Mouse (Mus musculus): ENCODE results near the gene Cdk6.

DNA sequence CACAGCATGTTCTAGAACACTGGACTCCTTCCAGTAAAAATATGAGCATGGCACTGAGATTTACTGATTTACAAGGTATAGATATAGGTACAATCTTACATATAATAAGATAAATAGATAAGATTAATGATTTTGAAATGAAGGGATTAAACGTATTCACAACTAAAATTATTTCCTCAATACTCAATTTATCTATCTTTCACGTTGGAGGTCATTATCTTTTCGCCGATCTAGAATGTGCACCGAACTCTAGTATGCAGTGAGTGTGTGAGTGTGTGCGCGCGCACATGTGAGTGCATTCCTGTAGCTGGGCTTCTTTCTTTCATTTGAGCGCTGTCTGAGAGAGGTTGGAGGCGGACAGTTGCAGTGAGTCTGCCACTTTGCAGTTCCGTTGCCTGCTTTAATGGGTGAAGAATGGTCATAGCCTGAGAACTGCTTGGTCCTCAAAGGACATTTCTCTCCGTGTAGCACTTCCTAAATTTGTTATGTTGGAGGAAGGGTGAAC is 13.8 kb downstream of the Cdk6 start:
- TF ChIP-seq EP300 (IDR thresholded peaks at IDR 0.05; ENCODE audit: low read length): no peak
- TF ChIP-seq POLR2A (IDR thresholded peaks at IDR 0.05; ENCODE audit: low read depth, low read length): no peak; the same call in 1 of the 2 replicates
- TF ChIP-seq RCOR1 (conservative IDR thresholded peaks at IDR 0.05; ENCODE audit: low read depth, low read length): no peak
- TF ChIP-seq JUND (conservative IDR thresholded peaks at IDR 0.05; ENCODE audit: low read depth, low read length): no peak
- TF ChIP-seq CTCF (conservative IDR thresholded peaks at IDR 0.05 in 1 of 2, IDR thresholded peaks at IDR 0.05 in 1 of 2; ENCODE audit: low read depth in 2 of 2, low read length in 2 of 2): no peak
- no peak for TF ChIP-seq USF2 (conservative IDR thresholded peaks at IDR 0.05; ENCODE audit: low read depth, low read length)
- TF ChIP-seq ZNF384 (IDR thresholded peaks at IDR 0.05; ENCODE audit: low read depth, low read length): no peak
- TF ChIP-seq USF1 (IDR thresholded peaks at IDR 0.05; ENCODE audit: low read depth, low read length): no peak
- no peak for TF ChIP-seq POLR2AphosphoS2 (IDR thresholded peaks at IDR 0.05; ENCODE audit: low read depth, low read length)
- no peak for TF ChIP-seq ZC3H11A (IDR thresholded peaks at IDR 0.05; ENCODE audit: low read depth, low read length)
- no peak for TF ChIP-seq SMC3 (IDR thresholded peaks at IDR 0.05; ENCODE audit: low read depth, low read length)
- no peak for TF ChIP-seq ZKSCAN1 (IDR thresholded peaks at IDR 0.05; ENCODE audit: borderline replicate concordance, low read depth, low read length)

All from CH12.LX (cell line).